Mouse (Mus musculus) cortical plate, adult 2 months (tissue): ENCODE results near the gene Sbno2.

Experiments used
- CTCF ChIP-seq: fragments of 200-500 bp; IDR thresholded peaks from 2 replicates; pipeline ENCODE4 v1.5.1; 2011; ENCODE audit warnings: mild to moderate bottlenecking, control low read depth, low read length; ENCODE audit not compliant: insufficient read depth; ENCODE audit errors: extremely low read depth
- POLR2A ChIP-seq: fragments of 200-500 bp; IDR thresholded peaks from 2 replicates; pipeline ENCODE4 v1.6.1; 2011; ENCODE audit warnings: mild to moderate bottlenecking, low read length, control low read depth; ENCODE audit not compliant: insufficient read depth; ENCODE audit errors: extremely low read depth

GRCm38 (mm10) chr10:80149291-80150225 is 44.2 kb upstream of the Sbno2 start:
- no peak for TF ChIP-seq CTCF
- peak; percentile 89 for TF ChIP-seq POLR2A
